Mouse (Mus musculus): ENCODE results near the gene Bap1.

The Bap1 gene

DNA sequence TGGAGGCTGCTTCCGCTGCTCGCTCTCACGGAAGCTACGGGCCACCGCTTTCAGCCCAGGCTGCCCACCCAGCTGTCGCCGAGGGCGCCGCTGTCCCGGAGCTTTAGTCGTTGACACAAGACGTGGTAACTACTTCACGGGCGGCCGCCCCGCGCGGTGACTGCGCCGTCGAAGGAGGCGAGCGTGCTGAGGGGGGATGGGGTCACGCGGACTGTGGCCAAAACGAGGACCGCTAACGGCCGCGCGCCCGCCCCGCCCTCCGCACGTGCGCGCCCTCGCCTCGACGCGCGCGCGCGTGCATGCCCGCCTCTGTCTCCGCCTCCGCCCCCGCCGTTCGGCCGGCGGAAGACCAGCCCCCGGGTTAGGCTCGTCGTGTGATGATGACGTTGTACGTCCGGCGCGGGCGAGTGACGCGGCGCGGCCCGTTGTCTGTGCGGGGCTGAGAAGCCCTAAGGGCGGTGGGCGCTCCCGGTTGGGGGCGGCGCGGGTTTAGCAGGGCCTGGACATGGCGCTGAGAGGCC, at the start of gene Bap1, which contains the start of gene Phf7:
Gene Bap1 (plus strand): TSS at position 367 of the 521 bp plus-strand sequence.
Gene Phf7 (minus strand): TSS at position 234 of the 521 bp plus-strand sequence.
- peak; percentile 96 for DNase-seq

- DNase-seq = no peak
Observed at GRCm38 (mm10) chr14:31204844-31205243, 46.4 kb upstream of the Bap1 start.

DNA sequence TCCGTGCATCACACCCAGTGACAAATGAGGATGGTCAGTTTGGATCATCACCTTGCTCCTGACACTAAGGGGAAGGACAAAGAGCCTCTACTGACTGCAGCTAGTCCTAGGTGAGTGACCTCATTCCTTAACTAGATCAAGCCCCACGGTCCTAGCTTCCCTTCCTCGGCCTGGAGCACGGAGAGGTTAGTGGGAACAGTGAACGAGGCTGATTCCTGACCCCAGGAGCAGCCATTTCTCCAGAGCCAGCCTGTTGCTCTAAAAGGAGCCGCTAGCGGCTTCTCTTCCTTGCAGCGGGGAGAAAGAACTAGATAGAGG, 46.0 kb upstream of the Bap1 start:
- no peak for DNase-seq

DNA sequence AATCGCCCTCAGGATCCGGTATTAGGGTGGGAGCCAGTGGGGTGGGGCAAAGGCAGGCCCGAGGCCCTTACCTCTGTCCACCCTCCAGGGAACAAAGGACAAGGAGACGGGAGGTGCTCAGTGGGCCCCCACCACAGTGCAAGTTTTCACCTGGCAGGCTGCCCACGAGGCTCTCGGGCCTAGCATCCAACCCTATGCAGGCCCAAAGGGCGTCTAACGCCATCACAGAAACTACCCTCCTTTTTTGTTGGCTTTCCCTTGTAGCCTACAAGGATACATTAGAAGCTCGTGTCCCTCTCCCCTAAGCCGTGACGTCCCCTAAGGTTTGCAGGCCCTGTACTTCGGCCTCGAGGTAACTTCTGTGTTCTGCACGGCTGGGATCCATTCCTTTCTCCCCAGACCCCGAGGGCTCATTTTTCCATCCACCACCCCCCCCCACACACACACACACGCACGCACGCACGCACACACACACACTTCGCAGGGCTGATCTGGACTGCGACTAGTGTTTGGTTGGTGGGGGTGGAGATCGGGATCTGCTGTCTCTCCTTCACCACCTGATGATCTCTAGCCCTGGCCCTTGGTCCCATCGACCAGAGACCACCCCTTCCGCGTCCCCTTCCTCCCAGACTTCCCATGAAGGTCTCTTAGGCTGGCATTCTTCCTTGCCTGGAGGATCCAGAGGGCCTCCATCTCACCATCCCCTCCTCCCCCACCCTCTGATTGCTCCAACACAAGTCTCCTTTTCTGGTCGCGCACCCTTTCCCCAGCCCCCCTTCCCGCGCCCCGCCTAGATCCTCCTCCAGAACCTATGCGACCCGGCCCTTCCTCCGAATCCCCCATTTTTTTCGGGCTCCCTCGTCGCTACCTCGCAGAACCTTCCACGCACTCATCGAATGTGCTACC, 45.4 kb upstream of the Bap1 start:
- peak; percentile 52 for DNase-seq

GRCm38 (mm10) chr14:31206472-31206981, 44.7 kb upstream of the Bap1 start:
- DNase-seq = peak; percentile 96

DNA sequence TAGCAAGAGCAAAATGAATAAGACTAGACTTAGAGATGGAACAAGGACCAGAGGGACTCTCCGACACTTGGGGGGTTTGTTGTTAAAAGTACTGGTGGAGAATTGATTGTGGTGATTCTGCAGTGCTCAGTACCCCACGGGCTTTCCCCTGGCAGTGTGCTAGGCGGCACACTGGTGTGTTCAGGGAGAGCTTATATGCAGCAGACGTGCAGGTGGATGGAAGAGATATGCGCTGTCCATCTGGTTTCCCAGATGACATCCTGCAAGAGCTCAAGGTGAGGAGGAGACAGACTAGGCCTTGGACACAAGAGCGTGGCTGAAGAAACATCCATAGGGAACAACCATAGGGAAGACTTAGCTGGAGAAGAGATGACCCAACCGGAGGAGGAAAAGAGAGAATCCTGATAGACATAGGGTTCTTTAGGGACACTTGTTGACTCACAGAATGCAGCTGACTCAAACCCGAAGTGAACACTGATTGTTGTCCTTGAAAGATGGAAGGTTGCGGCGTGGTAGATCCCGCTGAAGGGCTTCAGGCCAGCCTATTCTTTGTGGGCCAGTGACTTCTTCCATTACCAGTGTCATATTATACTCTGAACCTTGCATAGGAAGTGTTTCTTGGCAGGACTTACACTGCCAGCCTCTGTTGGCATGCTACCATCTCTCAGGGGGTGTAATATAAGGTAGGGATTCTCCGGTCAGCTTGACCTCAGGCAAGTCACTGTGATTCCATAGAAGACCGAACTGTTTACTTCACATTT, 44.0 kb upstream of the Bap1 start:
- no peak for DNase-seq

DNA sequence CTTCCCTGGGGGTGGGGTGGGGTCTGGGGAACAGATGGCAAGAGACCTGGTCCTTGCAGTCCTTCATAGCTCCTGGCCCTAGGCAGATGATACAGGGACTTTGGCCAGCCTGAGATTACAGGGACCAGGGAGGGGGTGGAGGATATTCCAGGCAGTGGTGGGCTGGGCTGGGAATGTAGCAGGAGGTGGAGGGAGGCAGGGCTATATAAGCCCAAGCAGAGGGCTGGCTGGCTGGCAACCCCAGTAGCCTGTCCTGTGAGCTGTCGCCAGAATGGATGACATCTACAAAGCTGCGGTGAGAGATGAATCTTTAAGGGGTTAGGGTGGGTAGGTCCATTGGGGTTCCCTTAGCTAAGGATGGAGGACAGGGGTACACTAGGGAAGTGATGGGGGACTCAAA, 43.2 kb upstream of the Bap1 start, which contains the start of gene Tnnc1:
Gene Tnnc1 (plus strand): TSS at position 229 of the 400 bp plus-strand sequence.
- no peak for DNase-seq

- no peak for DNase-seq
Observed at GRCm38 (mm10) chr14:31209133-31209557, 42.1 kb upstream of the Bap1 start.

- DNase-seq = no peak
Observed at GRCm38 (mm10) chr14:31211854-31212253, 39.4 kb upstream of the Bap1 start.

DNA sequence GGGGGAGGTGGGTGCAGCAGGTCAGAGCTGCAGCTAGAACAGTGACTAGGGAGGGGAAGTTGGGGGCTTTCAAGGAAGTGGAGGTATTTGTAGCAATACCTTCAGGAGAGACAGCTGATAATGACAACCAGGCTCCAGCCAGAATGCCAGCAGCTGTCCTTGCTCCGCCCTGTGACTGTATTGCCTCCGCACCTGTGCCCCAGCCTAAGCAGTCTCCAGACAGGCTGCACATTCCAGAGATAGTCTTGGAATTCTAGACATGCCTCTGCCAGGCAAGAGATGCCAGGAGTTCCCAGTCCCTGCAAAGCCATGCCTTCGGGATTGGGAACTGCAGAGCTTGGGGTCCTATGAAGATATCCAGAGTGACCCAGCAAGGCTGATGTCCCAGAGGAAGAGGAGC, 38.8 kb upstream of the Bap1 start:
- DNase-seq = no peak

GRCm38 (mm10) chr14:31213868-31214267, 37.4 kb upstream of the Bap1 start:
- no peak for DNase-seq

DNA sequence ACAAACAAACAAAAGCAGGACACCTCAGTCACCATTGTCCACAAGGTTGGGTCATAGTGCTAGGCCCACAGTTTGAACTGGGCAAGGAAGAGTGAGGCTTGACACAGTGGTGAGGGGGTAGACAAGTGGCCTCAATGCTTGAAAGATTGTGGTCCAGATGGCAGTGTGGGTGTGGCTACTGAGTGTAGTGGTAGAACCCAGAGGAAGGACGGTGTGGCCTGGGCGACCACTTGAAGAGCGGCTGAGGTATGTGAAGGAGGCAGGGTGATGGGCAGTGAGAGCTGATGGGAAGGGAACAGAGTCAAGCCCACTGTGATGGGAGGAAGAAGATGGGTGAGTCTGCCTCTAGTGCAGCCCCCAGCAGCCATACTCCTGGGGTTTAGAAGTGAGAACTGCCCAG, 36.6 kb upstream of the Bap1 start:
- DNase-seq = no peak

DNA sequence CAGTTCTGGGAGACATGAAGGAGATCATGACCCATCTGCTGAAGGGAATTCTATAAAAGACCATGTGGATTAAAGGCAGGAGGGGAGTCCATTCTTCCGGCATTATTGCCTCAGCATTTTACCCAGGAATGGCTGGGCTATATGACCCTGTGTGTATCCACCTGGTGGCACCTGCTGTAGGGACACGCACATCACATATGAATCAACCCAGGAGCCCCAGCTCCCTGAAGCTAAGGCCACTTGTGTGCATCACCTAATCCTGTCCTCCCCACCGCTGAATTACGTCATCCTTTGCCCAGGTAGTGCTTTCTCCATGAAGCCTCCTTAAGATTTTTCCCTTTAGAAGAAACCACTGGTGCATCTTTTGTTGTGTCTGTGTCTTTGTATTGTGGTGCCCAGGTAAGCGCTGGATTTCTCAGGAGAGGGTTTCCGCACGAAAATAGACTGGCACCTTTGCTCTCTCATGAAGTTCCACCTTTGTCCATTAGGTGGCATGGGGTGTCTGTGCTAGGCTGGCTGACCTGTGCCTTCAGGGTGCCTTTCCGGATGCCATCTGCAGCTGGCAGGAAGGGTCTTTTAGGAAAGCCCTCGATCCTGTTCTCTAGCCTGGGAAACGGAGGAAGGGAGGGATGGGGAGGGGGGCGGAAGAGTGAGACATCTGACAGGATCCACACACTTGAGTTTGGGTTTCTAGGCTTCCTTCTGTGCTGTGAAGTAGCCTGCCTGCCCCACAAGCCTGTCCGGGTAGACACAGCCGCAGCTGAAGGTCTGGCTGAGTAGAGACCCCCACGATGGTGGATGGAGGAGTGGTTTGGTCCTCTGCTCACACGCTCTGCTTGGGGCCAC, 35.9 kb upstream of the Bap1 start:
- DNase-seq = peak; percentile 59

- no peak for DNase-seq
Observed at GRCm38 (mm10) chr14:31216846-31217245, 34.4 kb upstream of the Bap1 start, which contains the start of gene Nisch. Nisch (minus strand) TSS chr14:31216946.

DNA sequence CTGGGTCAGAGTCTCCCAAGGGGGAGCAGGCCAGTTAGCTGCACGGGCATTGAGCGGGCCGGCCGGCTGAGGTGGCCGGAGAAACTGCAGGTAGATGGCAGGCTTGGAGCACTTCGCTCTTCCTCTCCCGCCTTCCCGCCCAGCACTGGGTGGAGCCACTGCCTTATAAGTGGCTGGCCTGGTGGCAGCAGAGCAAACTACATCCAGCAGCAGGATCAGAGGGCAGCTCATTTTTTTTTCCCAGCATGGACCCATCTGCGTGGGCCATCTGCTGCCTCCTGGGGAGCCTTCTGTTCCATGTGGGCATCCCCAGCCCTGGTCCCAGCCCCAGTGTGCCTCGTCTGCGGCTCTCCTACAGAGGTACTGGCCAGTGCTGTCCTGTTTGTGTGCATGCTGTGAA, 33.6 kb upstream of the Bap1 start, which contains the start of gene Sema3g:
Gene Sema3g (plus strand): TSS at position 195 of the 400 bp plus-strand sequence.
- peak; percentile 33 for DNase-seq

- peak; percentile 57 for DNase-seq
Observed at GRCm38 (mm10) chr14:31226978-31227377, 24.3 kb upstream of the Bap1 start.

GRCm38 (mm10) chr14:31228234-31228633, 23.0 kb upstream of the Bap1 start:
- DNase-seq = no peak

DNA sequence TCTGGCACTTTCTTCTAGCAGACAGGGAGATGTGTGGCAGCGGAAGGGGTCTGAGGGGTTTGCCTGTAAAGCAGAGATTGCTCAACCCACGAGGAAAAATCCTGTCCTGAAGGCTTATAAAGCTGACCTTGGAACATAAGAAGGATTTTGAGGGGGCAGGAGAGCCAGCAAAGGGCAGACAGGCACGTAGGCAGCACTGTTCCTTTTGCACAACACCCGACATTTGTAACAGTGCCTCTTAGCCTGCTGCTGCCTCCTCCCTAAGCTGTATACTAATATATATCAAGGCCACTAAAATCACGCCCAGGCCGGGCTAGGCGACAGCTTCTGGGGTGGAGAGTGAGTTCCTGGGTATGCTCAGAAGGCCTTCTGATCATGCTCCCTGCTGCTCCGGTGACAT, 20.8 kb upstream of the Bap1 start:
- DNase-seq = no peak

DNA sequence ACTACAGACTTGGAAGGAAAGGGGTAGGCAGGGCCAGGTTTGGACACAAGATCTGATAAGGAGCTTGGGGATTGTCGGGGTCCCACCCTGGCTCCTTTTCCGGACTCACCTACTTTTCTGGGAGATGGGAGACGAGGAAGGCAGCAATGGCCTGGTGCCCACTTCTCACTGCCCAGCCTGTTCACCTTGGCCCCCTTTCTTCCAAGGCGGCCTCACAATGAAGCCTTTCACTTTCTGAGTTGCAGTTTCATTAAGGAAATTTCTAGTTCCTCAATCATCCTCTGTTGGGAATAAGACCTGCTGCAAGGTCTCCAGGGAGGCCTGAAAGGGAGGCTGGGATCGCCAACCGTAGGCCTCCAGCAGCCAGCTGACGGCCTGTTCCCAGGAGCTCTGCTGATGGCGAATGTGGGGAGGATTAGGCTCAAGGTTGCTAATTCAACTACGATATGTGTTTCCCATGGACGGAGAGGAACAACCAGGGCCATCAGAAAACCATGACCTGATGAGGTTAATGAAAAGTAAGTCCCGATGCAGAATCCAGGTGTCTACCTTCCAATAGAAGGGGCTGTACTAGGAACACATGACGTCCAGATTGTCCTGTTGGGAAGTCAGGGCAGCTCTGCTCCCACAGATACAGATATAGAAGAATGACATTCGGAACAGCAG, 18.7 kb upstream of the Bap1 start:
- DNase-seq = no peak

DNA sequence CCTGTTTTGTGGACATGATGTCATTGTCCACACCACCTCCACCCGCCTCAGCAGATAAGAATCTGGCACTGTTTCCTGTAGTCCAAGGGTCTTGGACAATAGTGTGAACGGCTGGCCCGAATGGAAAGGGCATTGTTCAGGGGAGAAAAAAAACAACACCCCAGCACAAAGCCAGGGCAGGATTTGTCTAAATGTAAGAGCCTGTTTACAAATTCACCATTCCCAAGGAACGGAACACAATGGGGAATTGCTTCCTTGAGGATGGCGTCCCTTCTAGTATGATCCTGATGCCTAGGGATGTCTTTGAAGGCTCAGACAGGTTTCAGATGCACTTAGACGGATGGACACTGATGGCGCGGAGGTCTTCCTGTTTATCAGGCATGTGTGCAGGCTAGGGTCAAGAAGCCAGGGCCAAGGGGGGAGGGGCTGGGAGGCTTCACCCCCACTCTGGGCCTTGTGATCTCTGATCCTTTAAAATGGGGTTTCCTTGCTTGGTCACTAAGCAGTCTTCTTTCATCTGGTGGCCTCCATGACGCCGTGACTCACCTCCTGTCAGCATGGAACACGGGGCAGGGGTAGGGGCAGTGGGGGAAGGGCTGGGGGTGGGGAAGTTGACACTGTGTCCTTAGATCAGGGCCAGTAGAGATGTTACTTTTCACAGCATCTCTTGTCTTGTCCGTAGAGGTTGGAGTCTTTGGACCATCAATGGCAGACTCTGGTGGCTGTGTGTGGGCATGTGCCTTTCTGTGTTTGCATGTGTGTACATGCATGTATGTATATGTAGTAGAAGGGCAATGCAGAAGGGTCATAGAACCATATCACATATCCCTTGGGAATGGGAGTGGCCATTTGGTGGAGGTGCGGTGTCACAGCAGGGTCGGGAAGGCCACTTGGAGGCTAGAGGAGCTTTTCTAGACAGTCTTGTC, 17.9 kb upstream of the Bap1 start:
- DNase-seq = no peak
